Mouse (Mus musculus): Measurements from ENCODE around the gene Pogz. TPM values are rescaled to one million over a fixed set of nuclear protein-coding genes. Genes with fewer than 3 reads are reported as not detected.

Gene Pogz
- 8.7 TPM for polyA plus RNA-seq (2012; fragmentation: generic; extraction: Trizol)
- long read RNA-seq, experiment 1, partial matches to known transcripts, result 0 of 3 reads
- long read RNA-seq, experiment 1, other reads (novel, unspliced or antisense), result 3 of 3 reads
- long read RNA-seq, experiment 2, partial matches to known transcripts, result 7 of 14 reads
- long read RNA-seq, experiment 2, other reads (novel, unspliced or antisense), result 7 of 14 reads

- H3K36me3 ChIP-seq (ENCODE audit: control insufficient read depth, insufficient read depth), result no peaks in the 10 kb centered on the region
- TF ChIP-seq USF1 (IDR thresholded peaks at IDR 0.05; ENCODE audit: low read depth) (no peak), CTCF (IDR thresholded peaks at IDR 0.05; ENCODE audit: control insufficient read depth, insufficient read depth, insufficient read length) (no peak), MYOG (IDR thresholded peaks at IDR 0.05; ENCODE audit: control insufficient read depth, extremely low read depth, insufficient read length) (no peak), MYOD1 (IDR thresholded peaks at IDR 0.05; ENCODE audit: control insufficient read depth, insufficient read length, low read depth) (no peak), CEBPB (IDR thresholded peaks at IDR 0.05; ENCODE audit: low read depth) (no peak), FOSL1 (IDR thresholded peaks at IDR 0.05; ENCODE audit: insufficient read depth, low read length, poor library complexity, severe bottlenecking) (no peak), MAX (IDR thresholded peaks at IDR 0.05) (no peak)
- peaks cover under 1% of the 10 kb centered on the region for H3K27me3 ChIP-seq (ENCODE audit: control insufficient read depth, insufficient read depth, insufficient read length)
- peaks cover 44% of the 10 kb centered on the region for H3K79me2 ChIP-seq (ENCODE audit: control insufficient read depth, insufficient read depth)
- peak within 1 kb of the TSS; percentile 60 for H3K4me3 ChIP-seq (ENCODE audit: insufficient read depth, poor library complexity, severe bottlenecking)
- H3K79me3 ChIP-seq (ENCODE audit: low read depth), result peaks cover 39% of the 10 kb centered on the region
- peak within 1 kb of the TSS; percentile 86 for H3ac ChIP-seq (ENCODE audit: control insufficient read depth, insufficient read length, low read depth)
Observed at GRCm38 (mm10) chr3:94837183-94837890, at the start of gene Pogz. Gene Pogz, plus strand, starts transcription at chr3:94837567.

GRCm38 (mm10) chr3:94789071-94789470 is 48.3 kb upstream of the Pogz start:
- H3ac ChIP-seq (ENCODE audit: control insufficient read depth, insufficient read length, low read depth), result no peak overlapping the region

GRCm38 (mm10) chr3:94789516-94789915 is 47.9 kb upstream of the Pogz start:
- no peak overlapping the region for H3ac ChIP-seq (ENCODE audit: control insufficient read depth, insufficient read length, low read depth)
- no peaks in the 10 kb centered on the region for H3K27me3 ChIP-seq (ENCODE audit: control insufficient read depth, insufficient read depth, insufficient read length)
- no peak overlapping the region for H3K4me3 ChIP-seq (ENCODE audit: insufficient read depth, poor library complexity, severe bottlenecking)
- TF ChIP-seq MAX (IDR thresholded peaks at IDR 0.05) (no peak), CTCF (IDR thresholded peaks at IDR 0.05; ENCODE audit: control insufficient read depth, insufficient read depth, insufficient read length) (no peak), CEBPB (IDR thresholded peaks at IDR 0.05; ENCODE audit: low read depth) (no peak), MYOD1 (IDR thresholded peaks at IDR 0.05; ENCODE audit: control insufficient read depth, insufficient read length, low read depth) (no peak), MYOG (IDR thresholded peaks at IDR 0.05; ENCODE audit: control insufficient read depth, extremely low read depth, insufficient read length) (no peak), USF1 (IDR thresholded peaks at IDR 0.05; ENCODE audit: low read depth) (no peak), FOSL1 (IDR thresholded peaks at IDR 0.05; ENCODE audit: insufficient read depth, low read length, poor library complexity, severe bottlenecking) (no peak)
- no peaks in the 10 kb centered on the region for H3K36me3 ChIP-seq (ENCODE audit: control insufficient read depth, insufficient read depth)
- H3K79me3 ChIP-seq (ENCODE audit: low read depth), result no peaks in the 10 kb centered on the region
- H3K79me2 ChIP-seq (ENCODE audit: control insufficient read depth, insufficient read depth), result no peaks in the 10 kb centered on the region

More at GRCm38 (mm10) chr3:94789071-94789470, 48.3 kb upstream of the Pogz start:
- no peaks in the 10 kb centered on the region for H3K79me3 ChIP-seq (ENCODE audit: low read depth)
- no peaks in the 10 kb centered on the region for H3K27me3 ChIP-seq (ENCODE audit: control insufficient read depth, insufficient read depth, insufficient read length)
- no peaks in the 10 kb centered on the region for H3K36me3 ChIP-seq (ENCODE audit: control insufficient read depth, insufficient read depth)
- no peak overlapping the region for H3K4me3 ChIP-seq (ENCODE audit: insufficient read depth, poor library complexity, severe bottlenecking)
- TF ChIP-seq FOSL1 (IDR thresholded peaks at IDR 0.05; ENCODE audit: insufficient read depth, low read length, poor library complexity, severe bottlenecking) (no peak), CEBPB (IDR thresholded peaks at IDR 0.05; ENCODE audit: low read depth) (no peak), MYOG (IDR thresholded peaks at IDR 0.05; ENCODE audit: control insufficient read depth, extremely low read depth, insufficient read length) (no peak), USF1 (IDR thresholded peaks at IDR 0.05; ENCODE audit: low read depth) (no peak), MAX (IDR thresholded peaks at IDR 0.05) (no peak), MYOD1 (IDR thresholded peaks at IDR 0.05; ENCODE audit: control insufficient read depth, insufficient read length, low read depth) (no peak), CTCF (IDR thresholded peaks at IDR 0.05; ENCODE audit: control insufficient read depth, insufficient read depth, insufficient read length) (no peak)
- H3K79me2 ChIP-seq (ENCODE audit: control insufficient read depth, insufficient read depth), result no peaks in the 10 kb centered on the region

- TF ChIP-seq CTCF (IDR thresholded peaks at IDR 0.05; ENCODE audit: control insufficient read depth, insufficient read depth, insufficient read length) (no peak), FOSL1 (IDR thresholded peaks at IDR 0.05; ENCODE audit: insufficient read depth, low read length, poor library complexity, severe bottlenecking) (no peak)
- no peak overlapping the region for H3K4me3 ChIP-seq (ENCODE audit: insufficient read depth, poor library complexity, severe bottlenecking)
Observed at GRCm38 (mm10) chr3:94792258-94792657, 45.1 kb upstream of the Pogz start.

GRCm38 (mm10) chr3:94793672-94794071 is 43.7 kb upstream of the Pogz start:
- TF ChIP-seq MYOG (IDR thresholded peaks at IDR 0.05; ENCODE audit: control insufficient read depth, extremely low read depth, insufficient read length) (no peak), USF1 (IDR thresholded peaks at IDR 0.05; ENCODE audit: low read depth) (no peak), CEBPB (IDR thresholded peaks at IDR 0.05; ENCODE audit: low read depth) (no peak), CTCF (IDR thresholded peaks at IDR 0.05; ENCODE audit: control insufficient read depth, insufficient read depth, insufficient read length) (no peak), MYOD1 (IDR thresholded peaks at IDR 0.05; ENCODE audit: control insufficient read depth, insufficient read length, low read depth) (no peak), MAX (IDR thresholded peaks at IDR 0.05) (no peak), FOSL1 (IDR thresholded peaks at IDR 0.05; ENCODE audit: insufficient read depth, low read length, poor library complexity, severe bottlenecking) (no peak)
- Histone ChIP-seq H3K79me2 (ENCODE audit: control insufficient read depth, insufficient read depth) (no peaks in the 10 kb centered on the region), H3K4me3 (ENCODE audit: insufficient read depth, poor library complexity, severe bottlenecking) (no peak overlapping the region), H3K36me3 (ENCODE audit: control insufficient read depth, insufficient read depth) (no peaks in the 10 kb centered on the region), H3K79me3 (ENCODE audit: low read depth) (no peaks in the 10 kb centered on the region), H3K27me3 (ENCODE audit: control insufficient read depth, insufficient read depth, insufficient read length) (no peaks in the 10 kb centered on the region), H3ac (ENCODE audit: control insufficient read depth, insufficient read length, low read depth) (no peak overlapping the region)

More at GRCm38 (mm10) chr3:94792258-94792657, 45.1 kb upstream of the Pogz start:
- no peak overlapping the region for H3ac ChIP-seq (ENCODE audit: control insufficient read depth, insufficient read length, low read depth)
- no peaks in the 10 kb centered on the region for H3K79me2 ChIP-seq (ENCODE audit: control insufficient read depth, insufficient read depth)
- no peaks in the 10 kb centered on the region for H3K79me3 ChIP-seq (ENCODE audit: low read depth)
- H3K36me3 ChIP-seq (ENCODE audit: control insufficient read depth, insufficient read depth), result no peaks in the 10 kb centered on the region
- H3K27me3 ChIP-seq (ENCODE audit: control insufficient read depth, insufficient read depth, insufficient read length), result no peaks in the 10 kb centered on the region
